Mouse (Mus musculus): ENCODE data around the gene Rimkla. TPM values are rescaled to one million over a fixed set of nuclear protein-coding genes. Genes with fewer than 3 reads are reported as not detected.

Rimkla gene
- total and polyA plus RNA-seq, 3 experiments, result not detected

GRCm38 (mm10) chr4:119427680-119428079 lies 64.7 kb downstream of the Rimkla start:
- H3K79me2 ChIP-seq (ENCODE audit: control insufficient read depth, insufficient read depth, low read length, poor library complexity), result no peaks in the 10 kb centered on the region
- peaks cover 3% of the 10 kb centered on the region in 2 experiments for H3K27me3 ChIP-seq (ENCODE audit: control insufficient read depth in 1 of 2, insufficient read depth in 2 of 2, low read length in 2 of 2)
- H3K4me1 ChIP-seq (ENCODE audit: control insufficient read depth in 1 of 2, insufficient read depth in 2 of 2, low read length in 2 of 2), result peaks cover 2 to 3% of the 10 kb centered on the region in 2 experiments; a peak in 2 of 4 replicates
- H3K27ac ChIP-seq (ENCODE audit: control insufficient read depth, low read depth, low read length), result no peak overlapping the region
- no peak for DNase-seq (ENCODE audit: low read depth, low spot score)
- no peak overlapping the region for H3K9ac ChIP-seq (ENCODE audit: control insufficient read depth, low read depth, low read length, poor library complexity, severe bottlenecking)
- no peak overlapping the region for H3K4me3 ChIP-seq (ENCODE audit: control insufficient read depth in 1 of 2, insufficient read depth in 1 of 2, low read depth in 2 of 2, low read length in 2 of 2)
- H3K9me3 ChIP-seq (replicated peaks; ENCODE audit: insufficient read depth, low read length), result no peaks in the 10 kb centered on the region
- no peak for TF ChIP-seq JUND (IDR thresholded peaks at IDR 0.05; ENCODE audit: low read depth, low read length)
- no peak for TF ChIP-seq UBTF (IDR thresholded peaks at IDR 0.05; ENCODE audit: borderline replicate concordance, insufficient read depth, low read depth, low read length)
- TF ChIP-seq CHD2 (IDR thresholded peaks at IDR 0.05; ENCODE audit: low read length), result no peak
- TF ChIP-seq MAZ (IDR thresholded peaks at IDR 0.05; ENCODE audit: low read depth, low read length), result no peak
- TF ChIP-seq POLR2AphosphoS2 (IDR thresholded peaks at IDR 0.05; ENCODE audit: low read length), result no peak
- no peak for TF ChIP-seq TCF12 (IDR thresholded peaks at IDR 0.05; ENCODE audit: low read depth, low read length)
- no peak for TF ChIP-seq HCFC1 (IDR thresholded peaks at IDR 0.05; ENCODE audit: low read depth, low read length)
- TF ChIP-seq NRF1 (IDR thresholded peaks at IDR 0.05; ENCODE audit: insufficient read depth, low read depth, low read length, poor library complexity, severe bottlenecking), result no peak
- no peak for TF ChIP-seq SMC3 (IDR thresholded peaks at IDR 0.05; ENCODE audit: low read depth, low read length)
- no peak for TF ChIP-seq EP300 (IDR thresholded peaks at IDR 0.05; ENCODE audit: low read depth in 1 of 2, low read length in 2 of 2)
- TF ChIP-seq CTCF (IDR thresholded peaks at IDR 0.05 in 2 of 3, conservative IDR thresholded peaks at IDR 0.05 in 1 of 3; ENCODE audit: control insufficient read depth in 1 of 3, insufficient read depth in 1 of 3, low read depth in 2 of 3, low read length in 3 of 3, poor library complexity in 1 of 3, severe bottlenecking in 1 of 3), result no peak
- no peak for TF ChIP-seq ETS1 (IDR thresholded peaks at IDR 0.05; ENCODE audit: low read depth, low read length)
- no peak for TF ChIP-seq MEF2A (IDR thresholded peaks at IDR 0.05; ENCODE audit: extremely low read depth, insufficient replicate concordance, low read depth, low read length, poor library complexity, severe bottlenecking)
- no peak for TF ChIP-seq ZNF384 (IDR thresholded peaks at IDR 0.05; ENCODE audit: low read depth, low read length)
- no peak for TF ChIP-seq TAL1 (IDR thresholded peaks at IDR 0.05; ENCODE audit: low read length)
- no peak for TF ChIP-seq E2F4 (IDR thresholded peaks at IDR 0.05; ENCODE audit: borderline replicate concordance, low read depth, low read length)
- no peak for TF ChIP-seq ZC3H11A (IDR thresholded peaks at IDR 0.05; ENCODE audit: low read depth, low read length)
- no peak for TF ChIP-seq CHD1 (IDR thresholded peaks at IDR 0.05; ENCODE audit: low read depth, low read length)
- TF ChIP-seq BHLHE40 (IDR thresholded peaks at IDR 0.05; ENCODE audit: borderline replicate concordance, low read depth, low read length), result no peak
- H3K36me3 ChIP-seq (ENCODE audit: control insufficient read depth in 1 of 2, insufficient read depth in 2 of 2, low read length in 2 of 2), result peaks cover 0 to 4% of the 10 kb centered on the region in 2 experiments; a peak in 2 of 4 replicates

- Histone ChIP-seq H3K27ac (ENCODE audit: control insufficient read depth, low read depth, low read length) (no peak overlapping the region), H3K4me1 (ENCODE audit: control insufficient read depth in 1 of 2, insufficient read depth in 2 of 2, low read length in 2 of 2) (peaks cover 2 to 13% of the 10 kb centered on the region in 2 experiments; a peak in 2 of 4 replicates), H3K9ac (ENCODE audit: control insufficient read depth, low read depth, low read length, poor library complexity, severe bottlenecking) (no peak overlapping the region), H3K79me2 (ENCODE audit: control insufficient read depth, insufficient read depth, low read length, poor library complexity) (no peaks in the 10 kb centered on the region; the same call in 1 of the 2 replicates), H3K4me3 (ENCODE audit: control insufficient read depth in 1 of 2, insufficient read depth in 1 of 2, low read depth in 2 of 2, low read length in 2 of 2) (no peak overlapping the region), H3K9me3 (replicated peaks; ENCODE audit: insufficient read depth, low read length) (no peaks in the 10 kb centered on the region), H3K27me3 (ENCODE audit: control insufficient read depth in 1 of 2, insufficient read depth in 2 of 2, low read length in 2 of 2) (peaks cover 0 to 3% of the 10 kb centered on the region in 2 experiments; a peak in 2 of 4 replicates), H3K36me3 (ENCODE audit: control insufficient read depth in 1 of 2, insufficient read depth in 2 of 2, low read length in 2 of 2) (peaks cover 0 to 7% of the 10 kb centered on the region in 2 experiments; a peak in 2 of 4 replicates)
- TF ChIP-seq ZC3H11A (IDR thresholded peaks at IDR 0.05; ENCODE audit: low read depth, low read length) (no peak), ZNF384 (IDR thresholded peaks at IDR 0.05; ENCODE audit: low read depth, low read length) (no peak), E2F4 (IDR thresholded peaks at IDR 0.05; ENCODE audit: borderline replicate concordance, low read depth, low read length) (no peak), CHD2 (IDR thresholded peaks at IDR 0.05; ENCODE audit: low read length) (no peak), POLR2AphosphoS5 (IDR thresholded peaks at IDR 0.05; ENCODE audit: borderline replicate concordance, low read depth, low read length) (no peak), RAD21 (IDR thresholded peaks at IDR 0.05; ENCODE audit: low read depth, low read length) (no peak), SMC3 (IDR thresholded peaks at IDR 0.05; ENCODE audit: low read depth, low read length) (no peak), TCF12 (IDR thresholded peaks at IDR 0.05; ENCODE audit: low read depth, low read length) (no peak), EP300 (IDR thresholded peaks at IDR 0.05; ENCODE audit: low read depth in 1 of 2, low read length in 2 of 2) (no peak), POLR2AphosphoS2 (IDR thresholded peaks at IDR 0.05; ENCODE audit: low read length) (no peak)
- no peak for DNase-seq (ENCODE audit: low read depth, low spot score)
Observed at GRCm38 (mm10) chr4:119425601-119426000, 66.8 kb downstream of the Rimkla start.

Measured in MEL (cell line).